Mouse (Mus musculus) embryonic fibroblast, embryonic 13.5 days (primary cell): Measurements from ENCODE around the gene Stub1.

ENCODE experiments used
- CTCF ChIP-seq: IDR thresholded peaks from 2 replicates; pipeline ENCODE4 v1.5.1; 2011; ENCODE audit warnings: mild to moderate bottlenecking, control low read depth, low read length, moderate library complexity, borderline replicate concordance; ENCODE audit not compliant: insufficient read depth
- POLR2A ChIP-seq: IDR thresholded peaks from 2 replicates; pipeline ENCODE4 v1.6.1; 2011; ENCODE audit warnings: low read depth, mild to moderate bottlenecking, control low read depth, low read length, moderate library complexity

GRCm38 (mm10) chr17:25835816-25836215, 2.6 kb upstream of the Stub1 start:
- TF ChIP-seq CTCF: no peak
- no peak for TF ChIP-seq POLR2A
